ENCODE assay signal across 8 mouse cellular contexts in the genomic region with DNA sequence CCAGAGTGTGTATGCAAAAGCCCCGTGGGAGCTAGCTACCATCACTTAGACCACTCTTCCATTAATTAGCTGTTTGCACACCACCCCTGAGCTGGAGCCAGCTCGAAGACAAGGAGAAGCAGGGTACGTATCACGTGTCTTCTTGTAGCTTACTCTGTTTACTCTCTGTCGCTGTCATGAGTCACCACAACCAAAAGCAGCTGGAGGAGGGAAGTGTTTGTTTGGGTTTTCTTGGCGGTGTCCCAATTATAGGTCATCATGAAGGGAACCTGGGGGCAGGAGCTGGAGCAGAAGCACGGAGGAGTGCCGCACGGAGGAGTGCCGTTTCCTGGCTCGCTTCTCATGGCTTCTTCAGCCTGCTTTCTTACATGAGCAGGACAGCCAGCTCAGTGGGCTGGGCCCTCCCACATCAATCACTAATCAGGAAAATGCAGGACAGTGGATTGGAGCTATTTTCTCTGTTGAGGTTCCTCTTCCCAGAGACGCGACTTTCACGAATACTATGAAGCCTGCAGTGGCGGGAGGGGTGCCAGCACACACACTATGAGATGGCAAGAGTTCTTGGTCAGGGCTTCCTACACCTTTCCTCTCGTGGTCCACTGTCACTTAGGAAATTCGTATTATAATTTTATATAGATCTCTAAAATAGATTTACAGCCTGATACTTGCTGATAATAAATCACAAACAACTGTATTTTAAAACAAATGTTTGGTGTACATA. TPM values are rescaled to one million over a fixed set of nuclear protein-coding genes. Genes with fewer than 3 reads are reported as not detected.
DNase-seq lines count a peak whose midpoint lies in the region; ATAC-seq lines count a peak whose summit lies in the region.

No protein-coding gene starts in this region.

- 32% methylated on average over 17 of the region's 17 CpGs for WGBS in intestine, embryonic 15.5 days
- WGBS in limb, embryonic 15.5 days, result 43% methylated on average over 17 of the region's 17 CpGs

- H3K4me1 ChIP-seq in intestine, embryonic 15.5 days (replicated peaks), result peaks cover 17% of the 10 kb centered on the region; the same call in 1 of the 2 replicates
- H3K4me1 ChIP-seq in limb, embryonic 15.5 days, result peaks cover 20% of the 10 kb centered on the region

- peak overlapping the region; percentile 6; the same call in 1 of the 2 replicates for H3K4me3 ChIP-seq in intestine, embryonic 15.5 days (replicated peaks)
- H3K4me3 ChIP-seq in limb, embryonic 15.5 days, result no peak overlapping the region

- H3K4me2 ChIP-seq in intestine, embryonic 15.5 days (replicated peaks), result peak overlapping the region; percentile 53
- H3K4me2 ChIP-seq in limb, embryonic 15.5 days, result peak overlapping the region; percentile 24; the same call in 1 of the 2 replicates

- H3K27ac ChIP-seq in intestine, embryonic 15.5 days, result peak overlapping the region; percentile 23; the same call in 1 of the 2 replicates
- H3K27ac ChIP-seq in limb, embryonic 15.5 days, result peak overlapping the region; percentile 6; the same call in 1 of the 2 replicates

- no peak for DNase-seq in cerebellum, postnatal 4 days (ENCODE audit: low spot score in 2 of 2)
- peak; percentile 77 for DNase-seq in adrenal gland, adult 2 months
- peak; percentile 31 for DNase-seq in fat pad, adult 2 months (ENCODE audit: extremely low read depth, low read depth, low spot score)
- peak; percentile 67 for DNase-seq in right cerebral cortex, adult 2 months (ENCODE audit: low spot score in 2 of 2)

- no peak overlapping the region for H3K9ac ChIP-seq in intestine, embryonic 15.5 days
- no peak overlapping the region for H3K9ac ChIP-seq in limb, embryonic 15.5 days

- peak; percentile 53; the same call in 1 of the 2 replicates for ATAC-seq in cerebellum, adult (ENCODE audit: insufficient number of reproducible peaks, low FRiP score, low TSS enrichment)
- ATAC-seq in intestine, embryonic 15.5 days, result peak; percentile 61; the same call in 1 of the 2 replicates
- no peak for ATAC-seq in limb, embryonic 15.5 days (ENCODE audit: insufficient number of reproducible peaks, low FRiP score, low TSS enrichment, low read depth)
- no peak for ATAC-seq in megakaryocyte-erythroid progenitor cell, adult 5-6 weeks (replicated peaks; ENCODE audit: low FRiP score, low TSS enrichment, poor library complexity, severe bottlenecking)

- no peaks in the 10 kb centered on the region for H3K36me3 ChIP-seq in intestine, embryonic 15.5 days
- H3K36me3 ChIP-seq in limb, embryonic 15.5 days, result 0 out of 2 replicates have a peak, but pooled peaks cover 3% of the 10 kb centered on the region

- H3K9me3 ChIP-seq in intestine, embryonic 15.5 days, result no peaks in the 10 kb centered on the region
- H3K9me3 ChIP-seq in limb, embryonic 15.5 days, result no peaks in the 10 kb centered on the region

- no peaks in the 10 kb centered on the region for H3K27me3 ChIP-seq in intestine, embryonic 15.5 days (replicated peaks)
- H3K27me3 ChIP-seq in limb, embryonic 15.5 days, result no peaks in the 10 kb centered on the region

RNA-seq across cellular contexts. Expression of a gene that starts 30.6 kb away (rescaled TPM):
- 1 to 10 TPM; 2.0 to 3.6 TPM for total RNA-seq in adrenal gland, adult 2 months (2021)
- polyA plus RNA-seq in adrenal gland, adult 2 months (2012; rRNA removed), result 1.4 and 1.5 TPM in 2 replicates
- 1.6 and 1.8 TPM in 2 replicates for polyA plus RNA-seq in intestine, embryonic 15.5 days (2015; fragmentation: Nextera tagmentation; extraction: Ambion mirVana)
- polyA plus RNA-seq in limb, embryonic 15.5 days (2015; fragmentation: Nextera tagmentation; extraction: Ambion mirVana), result 3.7 and 4.1 TPM in 2 replicates
- total RNA-seq in megakaryocyte-erythroid progenitor cell, adult 5-6 weeks (2014; fragmentation: Nextera tagmentation), result not detected in 2 replicates
- total RNA-seq in megakaryocyte-erythroid progenitor cell, adult 5-6 weeks (2017), result not detected in 2 replicates

RNA-seq across cellular contexts. Expression of a gene that starts 51.0 kb away (rescaled TPM):
- total RNA-seq in adrenal gland, adult 2 months (2021), result 10 to 100 TPM; 28.0 to 63.4 TPM
- 5.6 and 6.9 TPM in 2 replicates for polyA plus RNA-seq in adrenal gland, adult 2 months (2012; rRNA removed)
- polyA plus RNA-seq in intestine, embryonic 15.5 days (2015; fragmentation: Nextera tagmentation; extraction: Ambion mirVana), result 56.3 and 58.8 TPM in 2 replicates
- 33.8 and 37.2 TPM in 2 replicates for polyA plus RNA-seq in limb, embryonic 15.5 days (2015; fragmentation: Nextera tagmentation; extraction: Ambion mirVana)
- 1.2 TPM in 1 of 2 replicates, not detected in the other for total RNA-seq in megakaryocyte-erythroid progenitor cell, adult 5-6 weeks (2014; fragmentation: Nextera tagmentation)
- total RNA-seq in megakaryocyte-erythroid progenitor cell, adult 5-6 weeks (2017), result 0.34 TPM in 1 of 2 replicates, not detected in the other

RNA-seq across cellular contexts. Expression of a gene that starts 55.4 kb away (rescaled TPM):
- 10 to 100 TPM; 13.8 to 15.7 TPM for total RNA-seq in adrenal gland, adult 2 months (2021)
- polyA plus RNA-seq in adrenal gland, adult 2 months (2012; rRNA removed), result 2.8 and 2.9 TPM in 2 replicates
- polyA plus RNA-seq in intestine, embryonic 15.5 days (2015; fragmentation: Nextera tagmentation; extraction: Ambion mirVana), result 11.6 and 14.7 TPM in 2 replicates
- polyA plus RNA-seq in limb, embryonic 15.5 days (2015; fragmentation: Nextera tagmentation; extraction: Ambion mirVana), result 13.0 and 15.1 TPM in 2 replicates
- 3.3 and 3.5 TPM in 2 replicates for total RNA-seq in megakaryocyte-erythroid progenitor cell, adult 5-6 weeks (2014; fragmentation: Nextera tagmentation)
- total RNA-seq in megakaryocyte-erythroid progenitor cell, adult 5-6 weeks (2017), result 3.0 and 3.1 TPM in 2 replicates

Comparison
In these comparisons a context has a peak if more than half of its experiments do, and no peak if none do; other contexts are left out.
1. ATAC-seq: peak in cerebellum, adult (single experiment) and intestine, embryonic 15.5 days (single experiment); none in limb, embryonic 15.5 days (single experiment) and megakaryocyte-erythroid progenitor cell, adult 5-6 weeks (single experiment).
2. DNase-seq: peak in adrenal gland, adult 2 months (single experiment), fat pad, adult 2 months (single experiment) and right cerebral cortex, adult 2 months (2 of 2); none in cerebellum, postnatal 4 days (0 of 2).